Mouse (Mus musculus) hindbrain, embryonic 14.5 days (tissue): Measurements from ENCODE around the gene Irak3. TPM values are rescaled to one million over a fixed set of nuclear protein-coding genes. Genes with fewer than 3 reads are reported as not detected.

Experiments
- ATAC-seq: fragments of 200-750 bp; cut with Nextera tagmentation; 2 replicates; pipeline ENCODE4 v1.8.0; 2017; ENCODE audit warnings: moderate number of reproducible peaks, mild to moderate bottlenecking, moderate TSS enrichment, moderate library complexity; ENCODE audit not compliant: low FRiP score
- DNase-seq: peaks from one replicate; pipeline ENCODE4 v3.0.0-alpha.2; 2015; ENCODE audit warnings: low spot score
- H3K27ac ChIP-seq: fragments of 300-500 bp; sonication (generic); 2 replicates; pipeline ENCODE4 v1.5.1; 2014; ENCODE audit warnings: mild to moderate bottlenecking, moderate library complexity
- H3K27me3 ChIP-seq: fragments of 300-500 bp; sonication (generic); 2 replicates; pipeline ENCODE4 v1.6.1; 2014; ENCODE audit warnings: mild to moderate bottlenecking, low read length, mixed read lengths; ENCODE audit not compliant: control insufficient read depth, insufficient read depth
- H3K36me3 ChIP-seq: fragments of 300-500 bp; sonication (generic); replicated peaks from 2 replicates; pipeline ENCODE4 v1.6.1; 2014; ENCODE audit not compliant: control insufficient read depth, insufficient read depth
- H3K4me1 ChIP-seq: fragments of 300-500 bp; sonication (generic); replicated peaks from 2 replicates; pipeline ENCODE4 v1.6.1; 2014; ENCODE audit warnings: antibody characterized with exemption, low read length, mixed read lengths; ENCODE audit not compliant: control insufficient read depth, insufficient read depth
- H3K4me2 ChIP-seq: fragments of 300-500 bp; sonication (generic); replicated peaks from 2 replicates; pipeline ENCODE4 v1.6.1; 2014; ENCODE audit warnings: mild to moderate bottlenecking, moderate library complexity
- H3K4me3 ChIP-seq: fragments of 300-500 bp; sonication (generic); replicated peaks from 2 replicates; pipeline ENCODE4 v1.5.1; 2014; ENCODE audit warnings: mild to moderate bottlenecking, low read length
- H3K9ac ChIP-seq: fragments of 300-500 bp; sonication (generic); 2 replicates; pipeline ENCODE4 v1.6.1; 2014
- H3K9me3 ChIP-seq: fragments of 300-500 bp; sonication (generic); 2 replicates; pipeline ENCODE4 v1.6.1; 2016; ENCODE audit warnings: low read length; ENCODE audit not compliant: control insufficient read depth
- WGBS: fragments of 180-500 bp; shearing (Covaris S2); extraction: QIAGEN DNeasy Blood & Tissue Kit; methylation state at CpG from one replicate; pipeline ENCODE4 v1.1.7; 2014; 5-methylcytosine and 5-hydroxymethylcytosine counted together
- polyA plus RNA-seq: library from polyadenylated mRNA; unstranded; fragments of >200 nt; fragmentation: Nextera tagmentation; extraction: Ambion mirVana; gene quantifications from 2 replicates; pipeline ENCODE4 v1.2.1, GENCODE M21; 2014

Gene Irak3
- polyA plus RNA-seq, 1 experiment from 2014 or later, result 0.51 TPM

- no peak overlapping the region for H3K4me3 ChIP-seq
- H3K27ac ChIP-seq, result no peak overlapping the region
- H3K27me3 ChIP-seq, result no peaks in the 10 kb centered on the region
- no peak overlapping the region for H3K9ac ChIP-seq
- DNase-seq (no peak), ATAC-seq (no peak)
- WGBS, result 93% methylated on average over 9 of the region's 9 CpGs
- H3K4me2 ChIP-seq, result no peak overlapping the region
- no peaks in the 10 kb centered on the region for H3K4me1 ChIP-seq
- H3K36me3 ChIP-seq, result no peaks in the 10 kb centered on the region; the same call in 1 of the 2 replicates
- no peaks in the 10 kb centered on the region for H3K9me3 ChIP-seq
Measured at GRCm38 (mm10) chr10:120095136-120095535, 106.8 kb downstream of the Irak3 start.

GRCm38 (mm10) chr10:120092548-120092947 lies 109.4 kb downstream of the Irak3 start:
- WGBS, result 93% methylated on average over 12 of the region's 12 CpGs
- no peak overlapping the region for H3K27ac ChIP-seq
- ATAC-seq, result no peak

More at GRCm38 (mm10) chr10:120092548-120092947, 109.4 kb downstream of the Irak3 start:
- Histone ChIP-seq H3K9ac (no peak overlapping the region), H3K9me3 (no peaks in the 10 kb centered on the region), H3K4me2 (no peak overlapping the region), H3K4me3 (no peak overlapping the region), H3K27me3 (no peaks in the 10 kb centered on the region), H3K4me1 (no peaks in the 10 kb centered on the region), H3K36me3 (no peaks in the 10 kb centered on the region; the same call in 1 of the 2 replicates)
- no peak for DNase-seq

Other genes with a start within 250 kb of the Irak3 start
- gene Helb, start 89.1 kb downstream of the Irak3 start, polyA plus RNA-seq, result 2.0 and 2.2 TPM in 2 replicates
- gene Tmbim4, start 540 bp downstream of the Irak3 start, polyA plus RNA-seq, result 111 and 117 TPM in 2 replicates
- gene Llph, start 24.9 kb upstream of the Irak3 start, polyA plus RNA-seq, result 35.5 and 38.7 TPM in 2 replicates